Mouse (Mus musculus): Measurements from ENCODE around the gene Abcc2. TPM values are rescaled to one million over a fixed set of nuclear protein-coding genes. Genes with fewer than 3 reads are reported as not detected.

Gene Abcc2
- total RNA-seq (2021): 0.06 and 1.9 TPM in 2 replicates
- long read RNA-seq, full-length matches to known transcripts: 7 of 26 reads
- long read RNA-seq, partial matches to known transcripts: 11 of 26 reads
- long read RNA-seq, other reads (novel, unspliced or antisense): 8 of 26 reads

DNA sequence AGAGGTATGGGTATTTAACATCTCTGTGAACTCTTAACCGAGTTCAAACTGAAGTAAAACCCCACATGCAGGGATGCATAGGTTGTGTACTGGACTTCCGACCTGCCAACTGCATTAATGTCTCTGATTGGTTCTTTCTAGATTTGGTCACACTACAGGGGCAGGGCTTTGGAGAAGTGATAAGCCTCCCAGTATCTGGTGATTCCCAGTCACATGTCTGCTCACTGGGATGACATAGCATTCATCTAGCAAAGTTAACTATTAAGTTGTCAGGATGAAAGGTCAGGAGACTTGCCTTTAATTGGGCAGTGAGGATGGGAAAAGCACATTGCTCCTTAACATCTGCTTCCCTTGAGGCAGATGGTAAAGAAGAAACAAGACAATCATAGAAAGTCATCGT, at the start of gene Abcc2:
Abcc2 (plus strand) TSS at position 213 of the 400 bp plus-strand sequence.
- no peak for DNase-seq

DNA sequence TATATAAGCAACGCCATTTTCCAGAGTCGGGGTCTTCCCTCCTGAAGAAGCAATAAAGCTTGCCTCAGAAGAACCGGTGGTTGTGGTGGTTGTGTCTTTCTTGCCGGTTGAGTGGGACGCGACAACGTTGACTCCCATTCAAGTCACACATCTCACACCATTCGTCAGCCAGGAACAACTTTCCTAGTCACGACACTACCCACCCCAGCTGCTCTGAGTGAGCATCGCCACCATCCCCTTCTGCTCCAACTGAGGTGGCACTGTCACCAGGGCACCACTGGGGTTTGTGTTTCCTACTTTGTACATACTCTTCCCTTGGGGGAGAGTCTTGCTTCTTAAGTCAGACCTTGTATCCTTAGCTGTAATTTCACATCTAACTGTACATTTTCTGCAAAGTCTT, 43.6 kb upstream of the Abcc2 start:
- DNase-seq: no peak

DNA sequence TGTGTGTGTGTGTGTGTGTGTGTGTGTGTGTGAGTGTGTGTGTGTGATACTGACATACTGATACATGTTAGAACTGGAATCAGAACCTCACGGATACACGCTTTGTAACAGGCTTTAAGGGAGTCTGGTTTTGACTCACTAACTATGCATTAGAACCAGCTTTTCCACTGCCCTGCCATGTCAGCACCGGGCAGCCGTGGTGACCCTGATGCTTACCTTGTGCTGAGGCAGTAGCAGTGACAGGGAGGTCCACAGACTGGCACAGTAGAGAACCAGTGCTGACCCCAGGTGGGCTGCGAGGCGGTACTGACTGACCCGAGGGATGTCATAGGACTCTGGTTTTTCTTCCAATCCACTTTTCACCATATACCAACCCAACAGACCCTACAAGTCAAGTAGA, 38.6 kb upstream of the Abcc2 start:
- no peak for DNase-seq

DNA sequence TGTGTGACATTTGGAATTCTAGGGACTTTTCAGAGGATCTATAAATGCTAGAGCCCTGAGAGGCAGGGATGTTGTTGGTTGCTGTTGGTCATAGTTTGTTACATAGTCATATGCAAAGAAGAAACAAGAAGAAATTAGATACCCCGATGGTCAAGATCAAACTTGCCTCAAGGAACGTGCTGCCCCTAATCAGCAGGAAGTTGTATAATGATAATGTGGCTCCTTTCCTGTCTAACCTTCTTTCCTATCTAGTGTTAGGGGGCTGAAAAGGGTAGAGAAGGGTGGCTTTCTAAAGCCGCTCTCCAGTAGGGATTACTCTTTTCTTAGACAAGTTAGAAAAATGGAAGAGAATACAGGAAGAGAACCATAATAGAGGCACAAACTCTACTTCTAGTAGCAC, 36.3 kb upstream of the Abcc2 start:
- no peak for DNase-seq

DNA sequence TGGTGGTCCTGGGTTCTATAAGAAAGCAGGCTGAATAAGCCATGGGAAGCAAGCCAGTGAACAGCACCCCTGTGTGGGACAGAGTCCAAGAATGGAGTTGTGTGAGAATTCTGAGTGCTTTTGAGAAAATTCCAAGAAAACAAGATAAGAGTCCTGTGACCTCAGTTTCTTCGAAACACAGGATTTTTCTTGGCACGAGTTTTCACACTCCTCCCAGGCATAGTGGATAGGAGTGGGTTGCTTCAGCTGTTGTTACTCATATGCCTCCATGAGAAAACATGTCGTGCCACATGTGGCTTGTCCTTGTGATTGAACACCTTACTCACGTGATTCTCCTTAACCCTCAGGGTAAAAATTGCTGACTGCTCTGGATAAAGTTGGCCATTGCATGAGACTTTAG, 34.1 kb upstream of the Abcc2 start:
- no peak for DNase-seq

DNA sequence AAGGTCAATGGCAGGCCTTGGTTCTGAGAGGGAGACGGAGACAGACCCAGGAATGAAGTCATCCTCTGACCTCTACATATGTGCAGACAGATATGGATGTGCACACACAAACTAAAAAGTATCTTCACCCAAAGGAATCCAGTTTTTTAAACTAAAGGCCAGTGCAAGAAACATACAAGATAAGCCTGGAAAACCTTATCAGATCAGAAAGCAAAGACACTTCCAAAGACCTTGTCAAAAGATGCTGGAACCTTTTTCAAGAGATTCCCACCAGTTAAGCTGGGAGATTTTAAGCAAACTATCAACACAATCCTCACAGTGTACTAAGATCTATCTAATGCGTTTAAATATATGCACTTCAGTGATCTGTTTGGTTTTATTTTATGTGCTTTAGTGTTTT, 32.0 kb upstream of the Abcc2 start:
- no peak for DNase-seq

DNA sequence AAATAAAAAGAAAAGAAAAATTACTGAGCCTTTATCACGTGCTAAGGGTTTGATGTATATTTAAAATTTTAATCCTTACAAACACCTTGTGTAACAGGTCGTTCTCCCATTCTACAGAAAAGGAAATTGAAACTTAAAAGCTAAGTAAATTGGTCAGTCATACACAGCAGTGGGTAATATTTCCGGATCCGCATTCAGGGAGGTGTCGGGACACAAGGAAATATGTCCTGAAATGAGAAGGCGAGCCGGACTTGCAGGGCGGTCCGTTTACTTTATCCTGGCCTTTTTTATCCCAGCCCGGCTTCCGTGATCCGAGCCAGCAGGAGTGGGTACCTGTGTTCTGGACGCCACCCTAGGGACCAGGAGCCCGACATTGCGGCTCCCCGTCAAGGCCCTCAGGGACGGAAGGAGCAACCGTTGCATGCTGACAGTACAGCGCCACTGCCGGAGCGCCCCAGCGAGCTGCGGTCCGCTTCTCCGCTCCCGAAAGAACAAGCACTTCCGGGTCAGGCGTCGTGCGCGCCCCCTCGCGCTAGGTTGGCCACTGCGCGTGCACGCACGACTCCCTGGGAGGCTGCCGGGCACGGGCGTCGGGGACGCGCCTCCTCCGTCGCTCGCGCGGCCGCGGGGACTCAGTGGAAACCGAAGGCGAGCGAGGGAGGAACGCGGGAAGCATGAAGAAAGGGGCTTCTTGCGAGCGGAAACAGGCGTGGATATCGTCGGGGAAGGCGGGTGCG, 29.3 kb upstream of the Abcc2 start, which contains the start of the genes Cutc and Cox15:
Cutc (plus strand) TSS at position 508 of the 737 bp plus-strand sequence.
Cox15 (minus strand) TSS at position 512 of the 737 bp plus-strand sequence.
- peak; percentile 99 for DNase-seq

DNA sequence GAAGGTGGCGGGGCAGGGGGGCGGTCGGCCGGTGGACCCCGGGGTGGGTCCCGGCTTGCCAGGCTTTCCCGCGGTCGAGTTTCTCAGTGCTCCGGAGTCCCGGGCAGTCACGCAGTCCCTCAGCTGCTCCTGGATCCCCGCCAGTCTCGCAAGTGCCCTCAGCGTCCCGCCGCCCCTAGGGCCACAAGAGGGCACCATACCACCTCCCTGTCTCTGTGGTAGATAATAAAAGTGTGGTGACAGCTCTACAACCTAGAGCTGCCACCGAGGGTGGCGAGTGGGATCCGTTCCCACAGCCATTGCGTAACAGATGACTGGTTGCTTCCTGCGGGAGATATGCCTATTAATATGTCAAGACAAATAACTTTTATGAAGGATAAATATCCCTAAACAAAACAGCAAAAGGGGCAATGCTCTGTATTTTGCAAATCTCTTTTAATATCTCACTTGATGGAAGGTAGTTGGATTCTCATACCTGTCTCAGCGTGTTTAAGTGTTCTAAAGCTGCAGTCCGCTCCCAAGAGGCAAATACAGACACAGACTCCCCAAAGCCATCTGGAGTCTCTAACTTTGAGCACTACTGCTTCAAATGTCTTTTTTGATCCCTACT, 28.7 kb upstream of the Abcc2 start:
- DNase-seq: peak; percentile 92

DNA sequence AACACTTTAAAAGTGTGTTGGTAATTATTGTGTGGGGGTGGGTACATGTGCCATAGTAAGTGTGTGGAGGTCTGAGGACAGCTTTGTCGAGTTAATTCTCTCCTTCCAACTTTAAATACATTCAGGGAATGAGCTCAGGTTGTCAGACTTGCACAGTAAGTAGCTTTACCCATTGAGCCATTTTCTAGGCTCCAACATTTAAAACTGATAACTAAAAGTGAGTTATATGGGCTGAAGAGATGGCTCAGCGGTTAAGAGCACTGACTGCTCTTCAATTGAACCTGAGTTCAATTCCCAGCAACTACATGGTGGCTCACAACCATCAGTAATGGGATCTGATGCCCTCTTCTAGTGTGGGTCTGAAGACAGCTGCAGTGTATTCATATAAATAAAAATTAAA, 27.8 kb upstream of the Abcc2 start:
- DNase-seq: no peak

DNA sequence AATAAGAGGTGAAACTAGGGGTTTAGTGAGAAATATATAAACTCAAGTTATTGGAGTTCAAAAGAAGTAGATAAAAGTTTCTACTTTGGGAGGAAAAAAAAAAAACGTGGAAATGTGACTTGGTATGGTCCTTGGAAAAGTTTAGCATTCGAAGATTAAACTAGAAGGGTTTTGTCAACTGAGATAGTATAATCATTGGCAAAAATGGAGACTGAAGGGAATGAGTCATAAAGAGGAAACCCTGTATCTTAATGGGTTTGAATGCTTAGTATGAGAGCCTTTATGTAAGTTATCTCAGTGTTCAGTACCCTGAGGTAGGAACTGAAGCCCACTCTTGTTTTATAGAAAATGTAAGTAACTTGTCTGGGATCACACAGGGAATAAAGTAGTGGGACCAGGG, 27.1 kb upstream of the Abcc2 start:
- no peak for DNase-seq

DNA sequence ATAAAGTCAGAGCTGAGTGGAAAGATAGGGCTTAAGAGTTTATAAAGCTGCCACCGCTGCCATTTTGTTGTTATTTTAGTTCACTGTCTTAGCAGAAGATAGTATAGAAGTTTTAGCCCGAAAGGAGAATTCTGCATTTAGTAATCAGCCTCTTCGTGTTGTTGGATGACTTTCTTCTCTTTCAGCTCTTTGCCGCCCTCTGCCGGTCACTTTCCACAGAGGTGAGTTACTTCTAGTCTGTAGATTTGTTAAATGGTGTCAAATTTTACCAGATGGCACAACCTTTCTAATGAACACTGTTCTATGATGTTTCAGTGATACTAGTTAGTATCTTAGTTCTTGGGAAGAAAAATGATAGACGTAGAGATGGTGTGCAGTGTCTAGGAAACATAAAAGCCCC, 21.5 kb upstream of the Abcc2 start:
- DNase-seq: peak; percentile 74

DNA sequence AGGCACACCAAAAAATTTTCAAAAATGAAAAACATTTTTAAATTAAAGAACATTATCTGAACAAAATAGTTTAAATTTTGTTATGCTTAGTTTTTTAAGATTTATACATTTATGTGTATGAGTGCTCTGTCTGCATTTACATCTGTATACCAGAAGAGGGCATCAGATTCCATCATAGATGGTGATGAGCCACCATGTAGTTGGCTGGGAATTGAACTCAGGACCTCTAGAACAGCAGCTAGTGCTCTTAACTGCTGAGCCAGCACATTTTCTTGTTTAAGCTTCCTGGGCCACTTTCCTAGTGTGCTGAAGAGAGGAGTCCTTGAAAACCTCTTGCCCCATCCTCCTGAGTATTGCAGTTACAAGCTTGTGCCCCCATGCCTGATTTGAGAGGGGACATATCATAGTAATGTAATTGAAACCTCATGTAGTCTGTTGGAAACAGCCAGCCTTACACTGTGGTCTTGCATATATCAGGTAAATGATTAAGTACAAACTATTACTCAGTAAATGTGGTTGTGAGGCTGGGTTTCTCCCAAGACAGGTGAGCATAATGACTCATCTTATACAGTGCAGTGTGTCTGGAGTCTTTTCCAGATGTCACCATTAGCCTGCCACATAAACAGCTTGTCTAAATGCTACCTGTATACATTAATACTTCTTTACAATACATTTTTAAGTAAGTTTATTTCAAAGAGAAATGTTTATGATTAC, 20.3 kb upstream of the Abcc2 start:
- no peak for DNase-seq

DNA sequence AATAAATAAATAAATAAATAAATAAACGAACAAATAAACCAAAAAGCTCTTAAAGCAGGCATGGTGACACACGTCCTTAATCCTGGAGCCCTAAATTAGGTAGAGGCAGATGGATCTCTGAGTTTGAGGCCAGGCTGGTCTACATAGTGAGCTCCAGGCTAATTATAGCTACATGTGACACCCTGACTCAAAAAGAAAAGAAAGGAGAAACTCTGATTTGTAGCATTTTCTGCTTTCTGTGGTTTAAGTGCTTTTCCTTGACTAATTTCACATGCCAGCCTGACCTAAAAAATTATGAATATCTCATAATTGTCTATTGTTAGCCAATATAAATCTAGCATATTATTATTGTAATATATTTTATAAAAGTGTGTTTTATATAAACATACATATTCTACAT, 19.6 kb upstream of the Abcc2 start:
- no peak for DNase-seq

DNA sequence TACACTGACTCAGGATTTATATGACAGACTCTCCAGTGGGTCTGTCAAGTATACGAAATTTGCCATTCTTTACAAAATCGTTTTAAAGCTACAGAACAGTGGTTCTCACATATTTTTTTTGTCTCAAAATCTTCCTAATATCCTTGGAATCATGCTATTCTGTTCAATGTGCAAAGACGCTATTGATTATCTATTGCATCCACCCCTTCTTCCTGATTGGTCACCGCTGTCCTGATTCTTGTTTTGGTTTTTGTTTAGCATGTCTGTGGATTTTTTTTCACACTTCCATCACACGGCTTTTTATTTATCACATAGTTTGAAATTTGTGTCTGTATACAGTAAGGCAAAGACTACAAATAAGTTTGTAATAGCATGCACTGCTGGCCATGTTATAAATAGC, 15.5 kb upstream of the Abcc2 start:
- DNase-seq: no peak

DNA sequence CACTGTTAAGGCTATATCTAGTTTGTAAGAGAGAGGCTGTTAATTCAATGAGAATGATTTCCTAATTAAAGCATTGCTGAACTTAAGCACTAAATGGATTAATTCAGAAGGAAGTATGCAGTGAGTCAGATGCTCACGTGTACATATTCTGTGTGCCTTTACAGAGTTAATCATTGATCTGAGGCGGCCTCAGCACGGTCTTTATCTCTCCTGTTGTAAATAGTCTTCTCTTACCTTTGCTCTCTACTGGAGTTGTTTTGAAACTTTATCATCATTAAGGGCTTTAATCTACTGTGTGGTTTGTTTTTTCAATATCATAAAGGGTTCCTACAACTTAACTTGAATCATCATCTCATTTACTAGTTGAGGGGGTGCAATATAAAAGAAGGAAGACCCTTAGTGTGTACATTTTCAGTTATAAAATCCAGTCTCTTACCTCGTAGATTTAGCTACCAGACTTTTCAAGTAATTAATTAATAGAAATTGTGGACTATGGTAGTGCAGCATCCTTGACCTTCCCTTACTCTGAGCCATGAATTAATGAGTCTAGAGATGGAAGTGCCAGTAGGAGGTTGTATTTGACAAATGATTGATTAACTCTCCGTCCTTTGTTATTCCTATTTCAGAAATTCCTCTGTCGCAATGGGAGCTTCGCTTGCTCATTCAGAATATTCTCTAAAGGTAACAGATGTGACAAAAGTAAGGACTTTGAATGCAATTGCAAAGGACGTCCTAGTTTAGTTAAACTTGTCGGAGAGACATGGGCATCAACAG, 14.3 kb upstream of the Abcc2 start:
- no peak for DNase-seq

DNA sequence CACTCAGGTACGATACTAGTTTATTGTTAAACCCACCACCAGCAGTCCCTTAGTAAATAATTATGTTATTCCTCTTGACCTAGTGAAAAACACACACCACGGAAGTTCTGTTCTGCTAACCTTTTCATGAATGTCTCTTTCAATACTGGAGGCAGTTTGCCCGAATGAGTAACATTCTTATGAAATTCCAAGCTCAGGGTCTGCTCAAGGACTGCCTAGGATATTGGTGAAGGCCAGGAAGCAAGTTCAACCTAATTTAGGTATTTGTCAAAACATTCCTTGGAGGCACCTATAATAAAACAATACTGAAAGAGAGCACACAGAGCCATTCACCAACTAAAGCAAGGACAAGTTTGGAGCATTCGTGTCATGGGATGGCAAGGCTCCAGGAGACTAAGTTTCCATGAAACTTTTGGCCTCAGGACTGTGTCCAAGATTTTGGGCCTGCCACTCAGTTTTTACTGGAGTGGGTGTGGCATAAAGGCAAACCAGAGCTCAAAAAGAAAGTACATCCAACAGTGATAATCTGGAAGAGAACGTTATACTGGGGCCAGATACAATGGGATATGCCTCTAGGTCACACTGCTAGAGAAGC, 12.5 kb upstream of the Abcc2 start:
- DNase-seq: peak; percentile 31

DNA sequence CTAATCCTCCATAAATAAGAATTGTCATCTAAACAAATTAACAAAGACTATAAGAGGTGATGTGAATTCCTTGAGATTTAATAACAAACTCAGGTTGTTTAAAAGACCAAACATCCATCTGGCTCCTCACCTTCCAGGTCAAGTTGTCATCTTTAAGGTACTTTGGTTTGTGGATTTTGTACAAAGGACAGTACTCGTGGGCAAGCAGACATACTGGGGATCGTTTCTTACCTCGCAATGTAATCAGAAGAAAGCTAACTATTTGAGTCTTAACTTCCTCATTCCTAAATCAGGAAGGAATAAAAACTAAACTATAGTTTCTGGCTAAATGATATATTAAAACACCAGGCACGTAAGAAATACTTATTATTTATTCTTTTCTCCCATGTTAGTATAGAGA, 11.4 kb upstream of the Abcc2 start:
- DNase-seq: no peak

DNA sequence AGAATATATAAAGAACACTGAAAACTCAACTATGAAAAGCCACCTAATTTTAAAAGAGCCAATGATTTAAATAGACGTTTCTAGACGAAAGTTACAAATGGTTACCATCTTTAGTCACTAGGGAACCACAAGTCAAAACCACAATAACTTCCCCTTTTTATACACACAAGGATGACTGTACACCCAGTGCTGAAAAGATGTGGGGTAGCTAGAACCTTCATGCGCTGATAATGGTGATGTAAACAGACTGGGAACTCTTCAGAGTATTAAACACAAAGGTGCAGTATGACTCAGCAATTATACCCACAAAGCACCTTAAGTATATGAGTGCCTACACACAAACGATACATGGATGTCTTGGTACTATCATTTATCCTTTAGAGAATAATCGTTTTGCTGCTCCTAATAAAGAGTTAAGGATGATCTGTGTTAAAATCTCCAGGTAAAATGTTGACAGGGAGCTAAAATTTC, 10.5 kb upstream of the Abcc2 start:
- no peak for DNase-seq

DNA sequence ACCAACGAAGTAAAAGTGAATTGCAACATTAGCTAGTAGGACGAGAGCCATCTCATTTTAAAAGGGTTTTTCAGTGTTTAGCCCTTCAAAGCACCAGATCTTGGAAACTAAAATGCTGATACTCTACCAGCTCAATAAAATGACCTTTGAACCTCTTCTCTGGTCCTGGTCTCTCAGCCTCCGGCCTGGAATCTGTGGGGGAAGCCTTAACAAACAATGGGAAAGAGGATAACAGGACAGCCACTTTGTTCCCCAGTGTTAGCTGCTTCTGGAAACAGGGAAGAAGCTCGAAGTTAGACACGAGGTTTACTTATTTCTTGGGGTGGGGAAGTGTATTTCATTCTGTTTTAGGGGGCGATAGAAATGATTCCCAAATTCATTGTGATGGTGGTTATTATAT, 9.7 kb upstream of the Abcc2 start:
- DNase-seq: no peak

DNA sequence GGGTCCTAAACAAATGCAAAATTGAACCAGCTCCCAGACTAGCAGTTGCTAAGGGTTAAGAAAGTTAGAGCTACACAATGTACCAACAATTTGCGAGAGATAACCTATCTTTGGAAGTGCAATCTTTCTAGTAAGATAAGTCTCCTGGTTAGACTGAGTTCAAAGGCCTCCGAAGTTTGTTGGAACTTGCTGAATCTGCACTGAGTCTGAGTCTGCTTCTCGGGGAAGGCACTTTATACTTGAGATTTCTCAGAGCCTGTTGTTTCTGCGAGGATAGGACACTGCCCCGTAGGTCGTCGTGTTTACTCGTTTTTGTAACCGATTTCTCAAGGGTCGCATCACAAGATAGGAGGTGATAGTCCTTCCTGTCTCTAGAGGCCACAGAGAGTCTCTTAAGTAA, 6.6 kb upstream of the Abcc2 start:
- no peak for DNase-seq

DNA sequence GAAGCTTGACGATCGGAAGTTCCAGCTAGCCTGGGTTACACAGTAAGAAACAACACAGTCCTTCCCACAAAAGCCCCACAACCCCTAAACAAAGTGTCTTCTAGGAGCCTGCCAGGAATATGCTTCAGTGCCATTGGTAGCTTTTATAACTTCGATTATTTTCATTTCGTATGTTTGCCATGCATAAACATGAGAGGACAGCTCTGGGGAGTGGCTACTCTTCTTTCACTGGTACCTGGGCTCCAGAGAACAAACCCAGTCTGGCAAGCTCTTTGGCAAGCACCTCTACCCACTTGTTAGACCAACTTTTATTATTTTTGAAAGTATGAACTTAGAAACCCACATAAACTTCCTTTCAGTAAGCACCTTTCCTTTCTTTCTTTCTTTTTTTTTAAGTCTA, 5.4 kb upstream of the Abcc2 start:
- DNase-seq: no peak

DNA sequence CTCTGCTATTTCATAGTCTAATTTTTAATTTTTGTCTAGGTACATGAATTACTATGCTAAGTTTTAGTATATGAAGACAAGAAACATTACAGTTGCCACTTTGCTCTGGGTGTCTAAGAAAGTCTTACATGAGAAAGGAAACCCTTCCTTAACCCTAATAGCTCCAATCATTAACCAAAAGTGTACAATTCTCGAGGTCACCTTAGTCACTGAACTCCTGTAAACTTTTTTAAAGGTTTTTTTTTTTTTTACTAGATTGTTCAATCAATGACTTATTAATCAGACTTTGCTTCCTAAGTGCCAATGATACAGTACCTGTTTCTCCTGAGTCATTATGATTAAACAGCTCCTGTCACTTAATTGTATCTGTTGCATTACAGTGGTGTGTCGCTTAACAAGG, 4.7 kb upstream of the Abcc2 start:
- no peak for DNase-seq
